Mouse (Mus musculus): ENCODE results near the gene Acsbg2.

Gene Acsbg2

GRCm38 (mm10) chr17:56871767-56872166 is 2.5 kb downstream of the Acsbg2 start:
- no peak for DNase-seq (ENCODE audit: low spot score in 2 of 2)

DNA sequence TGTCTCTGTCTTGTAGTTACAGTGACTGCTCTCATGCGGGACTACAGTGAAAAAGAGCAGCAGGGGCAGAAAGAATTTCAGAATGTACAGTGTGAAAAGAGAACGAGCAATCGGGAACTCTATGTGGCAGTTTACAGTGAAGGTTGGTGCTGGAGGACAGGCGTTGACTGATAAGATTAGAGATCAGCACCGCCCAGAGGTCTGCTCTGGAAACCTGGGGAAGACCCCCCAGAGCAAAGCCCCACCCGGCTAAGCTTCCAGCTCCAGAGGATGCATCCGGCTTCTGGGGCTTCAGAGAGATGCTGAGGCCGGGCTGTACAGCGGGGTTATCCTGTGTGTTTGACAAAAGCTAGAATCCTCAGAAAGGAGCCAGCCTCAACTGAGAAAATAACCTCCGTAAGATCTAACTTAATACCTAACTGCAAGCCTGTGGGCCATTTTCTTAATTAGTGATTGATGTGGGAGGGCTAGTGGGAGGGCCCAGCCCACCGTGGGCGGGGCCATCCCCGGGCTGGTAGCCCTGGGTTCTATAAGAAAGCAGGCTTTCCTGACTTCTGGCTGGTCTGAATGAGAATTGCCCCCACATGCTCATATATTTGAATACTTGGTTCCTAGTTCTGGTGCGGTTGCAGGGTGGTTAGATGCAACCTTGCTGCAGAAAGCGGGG is 3.8 kb downstream of the Acsbg2 start:
- no peak for DNase-seq (ENCODE audit: low spot score in 2 of 2)

GRCm38 (mm10) chr17:56869481-56869977 is 4.7 kb downstream of the Acsbg2 start:
- no peak for DNase-seq (ENCODE audit: low spot score in 2 of 2)

DNA sequence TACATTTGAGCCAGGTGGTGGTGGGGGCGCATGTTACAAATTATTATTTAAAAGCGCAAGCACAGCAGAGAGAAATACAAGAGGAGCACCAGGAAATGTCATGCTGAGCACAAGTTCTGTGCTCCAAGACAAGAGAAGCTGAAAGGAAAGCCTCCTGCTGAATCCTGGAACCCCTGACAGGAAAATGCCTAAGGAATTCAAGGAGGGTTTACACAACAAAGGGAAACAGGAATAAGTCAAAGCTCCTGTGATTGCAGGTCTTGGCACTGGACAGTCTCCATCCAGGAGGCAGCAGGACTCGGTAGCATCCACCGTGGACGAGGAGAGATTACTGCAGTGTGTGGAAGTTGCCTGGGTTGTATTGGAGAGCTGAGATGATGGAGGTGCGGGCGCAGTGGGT is 8.2 kb downstream of the Acsbg2 start:
- DNase-seq (ENCODE audit: low spot score in 2 of 2), result no peak

DNA sequence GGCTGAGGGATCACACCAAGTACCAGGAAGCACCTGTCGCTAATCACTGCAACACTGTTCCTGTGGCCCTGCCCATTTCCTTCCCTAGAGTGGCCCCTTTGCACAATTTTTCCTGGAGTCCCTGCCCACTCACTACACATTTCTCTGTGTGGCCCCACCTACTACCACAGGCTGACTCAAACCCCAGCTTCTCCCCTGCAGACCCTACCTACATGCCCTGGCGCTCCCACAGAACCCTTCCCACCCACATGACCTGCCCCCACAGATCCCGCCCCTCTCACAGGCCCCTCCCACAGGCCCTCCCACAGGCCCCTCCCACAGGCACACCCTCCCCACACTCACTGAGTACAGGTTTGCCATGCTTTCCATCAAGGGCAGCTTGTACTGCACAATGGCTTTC is 13.1 kb downstream of the Acsbg2 start:
- DNase-seq (ENCODE audit: low spot score in 2 of 2), result peak in 1 of 2 experiments; percentile 24

DNA sequence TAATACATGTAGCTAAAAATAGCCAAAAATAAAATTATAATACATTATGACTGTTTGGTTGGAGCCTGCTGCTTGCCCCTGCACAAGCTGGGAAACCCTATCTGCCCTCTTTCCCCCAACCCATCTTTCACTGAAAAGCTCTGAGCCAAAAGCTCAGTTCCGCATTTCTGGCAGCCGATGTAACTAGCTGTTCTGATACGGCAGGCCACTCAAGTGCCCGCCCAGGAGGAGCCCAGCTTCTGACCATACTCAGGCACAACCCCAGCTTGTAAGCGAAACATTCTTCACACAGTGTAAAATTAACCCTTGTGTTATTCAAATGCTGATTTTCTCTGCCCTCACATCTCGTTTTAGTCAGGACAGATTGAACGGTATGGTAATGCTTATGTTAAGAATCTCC is 15.3 kb downstream of the Acsbg2 start:
- no peak for DNase-seq (ENCODE audit: low spot score in 2 of 2)

- DNase-seq (ENCODE audit: low spot score in 2 of 2), result peak; percentile 68 to 90
These were observed 16.0 kb downstream of the Acsbg2 start for GRCm38 (mm10) chr17:56858216-56858615.

DNA sequence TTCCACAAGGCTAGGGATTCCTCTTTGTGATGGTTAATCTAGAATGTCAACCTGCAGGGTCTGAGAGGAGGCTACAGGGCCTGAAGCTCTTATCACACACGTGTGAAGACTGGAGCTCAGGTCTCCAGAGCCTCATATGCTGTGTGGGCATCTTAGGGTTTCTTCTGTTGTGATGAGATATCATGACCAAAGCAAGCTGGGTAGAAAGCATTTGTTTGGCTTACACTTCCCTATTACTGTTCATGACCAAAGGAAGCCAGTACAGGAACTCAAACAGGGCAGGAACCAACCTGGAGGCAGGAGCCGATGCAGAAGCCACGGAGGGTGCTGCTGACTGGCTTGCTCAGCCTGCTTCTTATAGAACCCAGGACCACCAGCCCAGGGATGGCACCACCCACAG is 18.8 kb downstream of the Acsbg2 start:
- no peak for DNase-seq (ENCODE audit: low spot score in 2 of 2)

- no peak for DNase-seq (ENCODE audit: low spot score in 2 of 2)
These were observed 23.1 kb downstream of the Acsbg2 start for GRCm38 (mm10) chr17:56851167-56851566.

GRCm38 (mm10) chr17:56849710-56850109 is 24.5 kb downstream of the Acsbg2 start:
- DNase-seq (ENCODE audit: low spot score in 2 of 2), result no peak

DNA sequence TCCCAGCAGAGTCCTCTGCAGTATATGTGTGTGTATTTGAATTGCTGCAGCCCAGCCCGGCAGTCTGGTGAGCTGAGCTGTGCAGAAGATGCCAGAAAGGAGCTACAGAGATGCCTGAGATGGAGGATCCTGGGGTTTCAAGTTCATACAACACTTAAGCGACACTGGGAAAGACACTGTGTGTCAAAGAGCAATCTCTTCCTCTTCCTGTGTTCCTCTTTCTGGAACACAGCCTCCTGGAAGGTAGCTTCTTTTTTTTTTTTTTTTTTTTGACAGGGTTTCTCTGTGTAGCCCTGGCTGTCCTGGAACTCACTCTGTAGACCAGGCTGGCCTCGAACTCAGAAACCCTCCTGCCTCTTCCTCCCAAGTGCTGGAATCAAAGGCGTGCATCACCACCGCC is 25.5 kb downstream of the Acsbg2 start:
- DNase-seq (ENCODE audit: low spot score in 2 of 2), result no peak

DNA sequence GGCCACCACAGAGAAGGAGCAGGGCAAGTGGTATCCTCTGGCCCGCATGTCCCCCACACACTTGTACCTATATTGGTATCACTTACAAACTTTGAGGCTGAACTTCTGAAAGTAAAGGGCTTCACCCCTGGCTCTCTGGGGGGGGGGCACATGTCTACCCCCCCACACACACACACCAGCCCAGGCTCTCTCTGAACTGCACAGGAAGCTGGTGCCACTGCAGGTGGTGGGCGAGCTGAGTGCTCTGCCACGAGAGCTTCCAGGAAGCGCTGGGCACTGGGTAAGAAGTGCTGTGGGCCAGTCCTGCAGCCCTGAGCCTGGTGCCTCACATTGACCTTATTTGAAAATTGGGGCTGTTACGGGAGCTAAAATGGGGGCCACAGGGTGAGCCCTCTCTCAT is 30.6 kb downstream of the Acsbg2 start:
- DNase-seq (ENCODE audit: low spot score in 2 of 2), result no peak

DNA sequence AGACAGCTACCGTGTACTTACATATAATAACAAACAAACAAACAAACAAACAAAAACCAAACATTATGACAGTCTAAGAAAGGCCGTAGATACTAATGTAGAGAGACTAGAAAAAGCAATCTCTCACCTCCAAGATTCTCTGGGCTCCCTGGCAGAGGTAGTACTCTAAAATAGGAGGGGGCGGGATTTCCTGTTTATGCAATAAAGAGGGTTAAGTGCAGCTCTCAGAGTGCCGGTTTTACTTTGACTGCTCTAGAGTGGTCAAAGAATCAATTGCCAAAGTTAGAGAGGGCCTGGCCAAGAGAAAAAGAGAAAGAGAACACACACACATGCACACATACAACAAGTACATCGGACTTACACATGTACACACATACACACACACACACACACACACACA is 32.1 kb downstream of the Acsbg2 start:
- no peak for DNase-seq (ENCODE audit: low spot score in 2 of 2)

GRCm38 (mm10) chr17:56840524-56840923 is 33.7 kb downstream of the Acsbg2 start:
- DNase-seq (ENCODE audit: low spot score in 2 of 2), result no peak

DNA sequence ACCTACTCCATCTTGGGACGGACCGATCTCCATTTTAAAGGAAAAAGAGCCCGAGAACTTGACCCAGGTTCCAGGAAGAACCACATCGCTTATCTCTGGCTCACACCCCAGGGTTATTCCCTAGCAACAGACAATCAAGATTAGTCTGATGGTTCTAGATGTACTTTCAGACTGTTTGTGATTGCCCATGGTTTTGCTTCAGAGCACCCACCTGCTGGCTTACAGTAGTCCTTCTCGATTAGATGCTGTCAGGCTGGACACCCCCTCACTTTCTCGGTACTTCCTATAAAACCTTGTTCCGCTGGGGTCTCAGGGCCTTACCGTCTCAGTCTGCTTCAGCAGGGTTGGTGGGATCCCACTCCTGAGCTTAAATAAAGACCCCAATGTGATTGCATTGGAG is 37.9 kb downstream of the Acsbg2 start:
- DNase-seq (ENCODE audit: low spot score in 2 of 2), result no peak

GRCm38 (mm10) chr17:56833381-56833780 is 40.9 kb downstream of the Acsbg2 start:
- no peak for DNase-seq (ENCODE audit: low spot score in 2 of 2)

DNA sequence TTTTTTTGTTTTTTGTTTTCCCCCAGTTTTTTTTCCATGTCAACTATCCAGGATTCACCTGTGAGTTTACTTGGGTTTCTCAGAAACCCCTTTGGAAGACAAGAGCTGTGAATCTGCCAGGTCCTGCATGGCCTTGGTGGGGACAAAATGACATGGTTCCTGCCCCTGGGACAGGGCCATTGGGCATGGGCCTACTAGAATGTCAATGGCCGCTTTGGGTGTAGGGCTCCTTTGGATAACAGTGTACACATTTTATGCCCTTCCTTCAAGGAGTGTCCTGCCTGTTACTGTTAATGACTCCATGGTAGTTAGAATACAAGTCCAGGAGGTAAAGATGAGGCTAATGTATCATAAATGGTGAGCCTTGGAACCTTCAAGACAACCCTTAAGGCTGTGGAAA is 41.3 kb downstream of the Acsbg2 start:
- no peak for DNase-seq (ENCODE audit: low spot score in 2 of 2)

- DNase-seq (ENCODE audit: low spot score in 2 of 2), result peak; percentile 99
These were observed 43.0 kb downstream of the Acsbg2 start for GRCm38 (mm10) chr17:56831111-56831816.

DNA sequence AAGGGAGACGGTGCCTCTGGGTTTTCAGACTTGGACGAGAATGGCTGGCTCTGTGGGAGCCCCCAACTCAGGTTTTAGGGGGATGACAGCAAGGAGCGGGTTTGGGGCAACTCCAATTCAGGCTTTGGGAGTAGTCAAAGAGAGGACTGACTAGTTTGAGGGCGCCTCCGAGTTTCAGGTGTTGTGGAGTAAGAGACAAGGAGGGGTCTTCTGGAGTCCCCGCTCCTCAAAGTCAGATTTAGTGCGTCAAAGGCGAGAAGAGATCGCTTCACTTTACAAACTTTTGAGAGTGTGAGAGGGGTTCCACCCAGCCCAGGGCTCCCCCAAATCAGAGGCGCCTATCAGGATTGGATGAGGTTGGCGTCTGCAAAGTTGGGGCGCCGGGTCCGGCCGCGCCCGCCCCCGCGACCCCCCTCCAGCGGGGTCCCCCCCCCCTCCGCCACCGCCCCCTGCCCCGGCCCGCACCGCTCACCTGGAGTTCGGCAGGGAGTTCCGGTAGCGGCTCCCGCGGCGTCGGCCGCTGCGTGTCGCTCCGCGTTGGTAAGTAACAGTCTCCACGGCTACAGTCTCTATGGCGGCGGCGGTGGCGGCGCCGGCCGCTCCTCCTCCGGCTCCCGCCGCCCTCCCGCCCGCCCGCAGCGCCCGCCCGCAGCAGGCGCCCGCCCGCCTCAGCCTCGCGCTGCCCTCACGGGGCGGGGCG is 43.7 kb downstream of the Acsbg2 start, which contains the start of gene Rfx2:
Gene Rfx2, minus strand, starts transcription at position 603 of the 700 bp plus-strand sequence.
- DNase-seq (ENCODE audit: low spot score in 2 of 2), result peak; percentile 39 to 76

GRCm38 (mm10) chr17:56829795-56830194 is 44.5 kb downstream of the Acsbg2 start:
- no peak for DNase-seq (ENCODE audit: low spot score in 2 of 2)

GRCm38 (mm10) chr17:56829171-56829570 is 45.1 kb downstream of the Acsbg2 start:
- DNase-seq (ENCODE audit: low spot score in 2 of 2), result no peak

- DNase-seq (ENCODE audit: low spot score in 2 of 2), result peak in 1 of 2 experiments; percentile 40
These were observed 47.5 kb downstream of the Acsbg2 start for GRCm38 (mm10) chr17:56826718-56827117.

DNA sequence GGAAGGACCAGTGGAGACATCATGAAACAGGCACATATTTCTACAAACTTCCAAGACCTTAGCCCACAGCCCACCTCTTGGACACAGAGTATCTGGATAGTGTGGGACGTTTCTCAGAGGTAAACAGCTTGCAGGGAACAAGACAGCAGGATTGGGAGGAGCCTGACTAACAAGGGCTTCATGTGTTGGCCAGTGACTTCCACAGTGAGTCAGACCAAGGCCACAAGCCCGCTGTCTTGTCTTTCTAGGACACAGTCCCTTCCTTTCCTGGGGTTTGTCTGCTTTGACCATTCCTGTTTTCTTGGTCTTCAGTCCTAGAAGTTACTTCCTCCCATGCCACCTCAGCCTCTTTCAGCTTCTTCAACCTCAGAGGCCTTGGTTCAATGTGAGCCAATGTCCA is 50.9 kb downstream of the Acsbg2 start:
- no peak for DNase-seq (ENCODE audit: low spot score in 2 of 2)

Measured in spleen, postnatal 4 days (tissue).